Mouse (Mus musculus) common myeloid progenitor, adult 5-6 weeks (primary cell): ENCODE results near the gene Dars. TPM values are rescaled to one million over a fixed set of nuclear protein-coding genes. Genes with fewer than 3 reads are reported as not detected.

Experiments
- ATAC-seq: replicated peaks from 2 replicates; pipeline ENCODE4 v1.8.0; 2016; ENCODE audit warnings: low read depth, mild to moderate bottlenecking, moderate TSS enrichment, inconsistent platforms; ENCODE audit not compliant: poor library complexity, severe bottlenecking
- total RNA-seq: library from RNA; stranded (forward); fragments of 200-1000, 187-1606 nt; gene quantifications from 2 replicates; pipeline ENCODE4 v1.2.3, GENCODE M21; 2017

Dars gene
- total RNA-seq, 1 experiment from 2014 or later, result 292 TPM

GRCm38 (mm10) chr1:128435551-128435950 lies 18.4 kb upstream of the Dars start:
- ATAC-seq, result peak; percentile 9; the same call in 1 of the 2 replicates

DNA sequence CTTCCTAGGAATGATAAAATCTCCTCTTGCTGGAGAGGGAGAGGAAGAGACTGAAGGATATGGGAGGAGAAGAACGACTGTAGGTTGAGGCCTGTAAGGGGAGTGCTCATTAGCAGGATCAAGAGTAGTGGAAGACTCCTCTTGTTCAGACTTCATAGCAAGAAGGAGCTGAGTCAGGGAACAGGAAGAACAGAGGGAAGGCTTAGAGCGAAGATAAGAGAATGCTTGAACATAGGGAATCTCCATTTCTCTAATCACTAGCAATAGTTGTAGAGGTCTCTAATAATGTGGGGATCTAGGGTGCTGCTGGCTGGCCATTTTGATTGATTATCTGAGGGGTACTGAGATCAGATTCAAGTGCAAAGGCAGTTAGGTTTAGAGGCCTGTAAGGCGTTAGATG lies 7.8 kb upstream of the Dars start:
- ATAC-seq, result peak; percentile 74

GRCm38 (mm10) chr1:128417533-128417888 lies 343 bp upstream of the Dars start:
- ATAC-seq, result 0 out of 2 replicates have a peak, but pooled peaks have one; percentile 5

DNA sequence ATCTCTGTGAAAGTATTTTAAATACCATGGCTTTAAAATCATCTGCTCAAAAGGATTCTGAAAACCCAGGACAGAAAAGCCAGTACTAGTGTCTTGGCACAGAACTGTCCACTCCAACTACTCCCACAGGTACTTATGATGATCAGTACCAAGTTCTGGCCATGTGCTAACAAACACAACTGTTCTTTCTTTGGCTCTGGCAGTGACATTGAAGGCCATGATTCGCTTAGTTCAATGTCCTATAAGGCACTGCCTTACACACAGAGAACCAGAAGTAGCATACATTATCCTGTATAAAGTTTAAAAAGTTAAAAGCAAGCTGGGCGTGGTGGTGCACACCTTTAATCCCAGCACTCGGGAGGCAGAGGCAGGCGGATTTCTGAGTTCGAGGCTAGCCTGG lies 6.0 kb downstream of the Dars start:
- ATAC-seq, result no peak

DNA sequence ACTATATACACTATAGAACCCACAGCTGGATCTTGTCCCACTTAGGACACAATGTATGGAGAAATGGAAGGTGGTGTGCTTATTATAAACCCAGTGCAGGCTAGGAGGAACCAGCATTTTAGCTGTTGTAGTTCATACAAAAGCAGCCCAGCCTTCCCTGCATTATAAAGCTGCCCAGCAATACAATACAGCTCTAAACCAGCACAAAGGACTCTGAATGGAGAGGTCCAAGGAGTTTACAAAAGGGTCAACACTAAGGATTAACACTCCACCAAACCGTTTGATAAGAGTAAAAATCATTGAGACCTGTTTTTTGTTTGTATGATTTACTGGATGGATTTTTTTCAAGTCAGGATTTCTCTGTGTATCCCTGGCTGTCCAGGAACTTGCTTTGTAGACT lies 10.3 kb downstream of the Dars start:
- ATAC-seq, result no peak

DNA sequence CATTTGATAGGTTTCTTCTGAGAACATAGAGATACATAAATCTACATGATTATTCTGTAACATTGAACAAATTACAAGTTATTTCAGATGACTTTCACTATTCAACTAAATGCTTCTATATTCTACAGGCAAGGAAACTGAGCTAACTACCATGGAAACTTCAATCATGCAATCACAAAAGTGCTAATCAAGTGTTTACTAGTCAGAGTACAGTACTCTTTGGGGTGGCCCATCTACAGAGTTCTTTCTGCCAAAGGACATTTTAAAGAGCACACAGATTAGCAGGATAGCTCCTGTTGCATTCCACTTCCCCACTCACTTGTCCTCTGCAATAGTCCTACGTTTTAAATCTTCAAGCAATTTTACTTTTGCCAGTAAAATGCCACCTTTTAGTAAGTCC lies 11.5 kb downstream of the Dars start:
- ATAC-seq, result no peak

GRCm38 (mm10) chr1:128405041-128405481 lies 12.1 kb downstream of the Dars start:
- ATAC-seq, result no peak

DNA sequence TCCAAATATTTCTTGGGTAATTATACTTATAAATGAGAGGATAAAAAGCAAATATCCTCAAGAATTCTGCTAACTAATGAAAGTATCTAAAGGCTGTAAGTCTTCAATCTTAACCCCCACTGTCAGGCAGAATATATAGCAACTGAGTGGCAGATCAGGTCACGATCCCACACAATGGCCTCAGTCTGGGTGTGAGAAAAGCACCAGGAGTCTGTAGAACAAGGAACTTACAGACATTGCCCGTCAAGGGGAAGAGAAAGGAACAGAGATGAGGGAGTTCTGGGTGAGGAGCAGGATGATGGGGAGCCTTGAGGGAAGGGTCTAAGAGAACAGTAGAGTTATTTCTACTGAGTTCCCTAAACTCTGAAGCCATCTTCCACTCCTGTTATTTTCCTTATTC lies 16.2 kb downstream of the Dars start:
- no peak for ATAC-seq

DNA sequence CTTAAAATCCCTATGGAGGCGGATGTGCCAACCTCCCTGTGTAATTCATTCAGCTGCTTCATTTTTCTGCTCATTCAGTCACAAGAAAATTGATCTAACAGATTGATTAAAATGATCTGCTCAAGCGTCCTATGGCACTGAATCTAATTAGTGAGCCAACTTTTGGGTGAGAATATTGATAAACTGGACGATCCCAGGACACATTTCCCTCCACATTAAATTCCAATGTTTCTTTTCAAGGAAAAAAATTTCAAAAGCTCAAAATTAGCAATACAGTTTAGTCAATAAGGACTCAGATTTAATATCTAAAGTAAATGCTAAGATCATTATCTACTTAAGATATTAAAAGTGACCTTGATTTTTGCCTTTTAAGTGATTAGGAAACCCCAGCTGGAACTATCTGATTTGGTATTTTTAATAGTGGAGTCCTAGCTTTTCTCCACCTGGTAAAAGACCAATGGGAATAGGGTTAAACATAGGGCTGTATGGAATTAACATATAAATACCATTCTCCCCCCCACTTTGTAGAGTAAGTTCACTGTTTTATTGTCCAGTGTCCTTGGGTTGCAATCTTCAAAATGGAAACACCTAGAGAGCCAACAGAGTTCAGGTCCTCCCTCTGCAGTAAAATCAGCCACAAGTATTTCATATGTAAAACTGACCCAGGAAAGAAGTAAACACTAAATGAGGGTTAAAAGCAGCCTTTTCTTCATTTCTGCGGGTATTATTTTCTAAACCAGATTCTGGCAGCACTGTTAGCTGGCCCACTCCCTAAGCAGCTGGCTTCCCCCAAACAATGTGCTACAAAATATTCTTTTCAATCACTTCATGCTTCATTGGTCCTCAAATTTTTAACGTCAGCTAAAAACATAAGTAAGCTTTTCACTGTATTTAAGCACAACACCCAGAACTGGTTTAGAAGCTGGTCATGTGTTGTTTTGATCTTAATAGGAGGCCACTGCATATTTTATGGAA lies 16.9 kb downstream of the Dars start:
- no peak for ATAC-seq

DNA sequence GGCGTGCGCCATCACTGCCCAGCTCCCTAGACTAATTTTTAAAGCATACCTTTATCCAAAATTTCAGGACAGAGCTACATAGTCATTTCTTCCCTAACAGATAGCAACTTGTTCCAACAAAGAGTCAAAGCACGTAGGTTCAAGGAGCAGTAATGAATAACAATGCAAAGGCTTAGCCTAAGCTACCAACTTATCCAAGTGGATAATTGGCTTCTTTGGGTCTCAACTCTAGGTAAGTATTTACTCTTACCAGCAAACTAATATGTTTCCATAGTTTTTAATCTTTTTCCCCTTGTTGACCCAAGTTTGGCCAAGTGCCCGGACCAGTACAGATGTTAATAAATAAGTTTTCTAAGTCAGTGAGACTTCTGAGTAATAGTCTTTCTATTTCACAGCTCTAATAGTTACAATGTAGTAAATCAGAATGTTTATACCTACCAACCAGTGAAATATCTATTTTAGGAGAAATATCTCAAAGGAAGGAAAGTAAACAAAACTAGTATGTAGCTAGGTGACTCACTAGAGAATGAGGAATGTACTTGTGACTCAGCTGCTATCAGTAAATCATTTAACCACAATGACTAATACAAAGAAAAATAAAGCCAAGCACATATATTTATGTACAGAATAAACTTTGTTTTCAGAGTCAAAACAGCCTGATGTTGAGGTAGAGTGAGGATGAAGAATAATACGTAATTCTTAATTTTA lies 18.3 kb downstream of the Dars start:
- peak; percentile 76 for ATAC-seq

- ATAC-seq, result no peak
Measured at GRCm38 (mm10) chr1:128394657-128395056, 22.5 kb downstream of the Dars start.

DNA sequence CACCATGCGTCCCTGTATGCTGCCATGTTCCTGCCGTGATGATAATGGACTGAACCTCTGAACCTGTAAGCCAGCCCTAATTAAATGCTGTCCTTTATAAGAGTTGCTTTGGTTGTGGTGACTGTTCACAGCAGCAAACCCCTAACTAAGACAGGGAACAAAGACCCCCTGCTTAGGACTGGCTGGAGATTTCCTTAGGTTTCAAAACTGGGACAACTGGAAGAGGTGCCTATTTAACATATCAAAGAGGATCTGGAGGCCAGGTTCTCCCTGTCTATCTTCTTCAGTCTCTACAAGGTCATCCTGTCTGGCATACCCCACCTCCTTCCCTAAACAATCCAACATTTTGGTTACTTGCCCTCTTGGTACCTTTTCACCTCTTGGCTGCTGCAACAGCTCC lies 24.8 kb downstream of the Dars start:
- ATAC-seq, result no peak

- ATAC-seq, result peak; percentile 65
Measured at GRCm38 (mm10) chr1:128386487-128386886, 30.7 kb downstream of the Dars start.

- ATAC-seq, result no peak
Measured at GRCm38 (mm10) chr1:128376841-128377240, 40.3 kb downstream of the Dars start.

- peak; percentile 52; the same call in 1 of the 2 replicates for ATAC-seq
Measured at GRCm38 (mm10) chr1:128372143-128372860, 44.9 kb downstream of the Dars start.

DNA sequence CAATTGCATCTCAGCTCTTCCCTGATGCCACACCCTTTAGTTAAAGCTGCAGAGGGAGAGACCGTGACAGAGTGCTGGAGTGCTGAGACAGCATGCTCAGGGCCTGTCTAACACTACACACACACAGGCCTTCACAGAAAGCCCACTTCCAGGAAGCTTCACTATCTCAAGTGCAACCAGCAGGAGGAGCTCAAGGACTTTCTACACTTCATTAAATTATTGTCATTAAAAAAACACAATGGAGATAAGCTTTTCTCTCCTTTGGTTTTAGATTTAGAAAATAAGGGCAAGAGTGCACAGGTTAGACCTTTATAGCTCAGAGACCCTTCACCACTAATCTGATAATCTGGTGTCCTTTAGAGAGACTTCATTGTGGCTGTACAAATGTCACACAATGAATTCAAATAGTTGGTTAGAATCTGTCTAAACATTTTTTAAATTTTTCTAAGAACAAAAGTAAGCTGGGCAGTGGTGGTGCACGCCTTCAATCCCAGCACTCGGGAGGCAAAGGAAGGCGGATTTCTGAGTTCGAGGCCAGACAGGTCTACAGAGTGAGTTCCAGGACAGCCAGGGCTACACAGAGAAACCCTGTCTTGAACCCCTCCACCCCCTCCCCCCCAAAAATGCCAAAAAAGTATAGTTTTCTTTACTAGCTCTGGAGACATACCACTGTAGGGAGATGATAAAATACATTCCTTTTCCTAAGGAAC lies 48.3 kb downstream of the Dars start:
- ATAC-seq, result peak; percentile 93

DNA sequence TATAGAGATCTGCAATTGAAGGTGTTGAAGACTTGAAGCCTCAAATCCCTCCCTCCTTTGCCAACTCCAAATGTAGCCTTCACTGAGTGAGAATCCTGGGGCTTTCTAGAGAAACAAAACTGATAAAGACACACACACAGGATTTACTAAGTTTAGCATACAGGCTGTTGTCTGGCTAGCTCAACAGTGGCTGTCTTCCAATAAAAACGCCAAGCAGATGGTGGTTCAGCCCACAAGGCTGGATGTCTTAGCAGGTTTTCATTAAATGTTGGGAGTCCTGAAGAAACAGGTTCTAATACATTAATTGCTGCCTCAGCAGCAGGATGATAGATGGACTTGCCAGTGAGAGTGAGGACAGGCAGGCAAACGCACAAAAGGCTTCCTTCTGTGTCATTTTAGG lies 56.6 kb downstream of the Dars start:
- ATAC-seq, result no peak

GRCm38 (mm10) chr1:128359554-128360376 lies 57.4 kb downstream of the Dars start, which contains the start of gene Mcm6:
TSS of gene Mcm6 (minus strand) at chr1:128359664.
- peak; percentile 93 for ATAC-seq
